Mouse (Mus musculus) R1 (cell line): ENCODE measurements around the gene Tmsb15a.
"Not testable (repeated sequence)": the region's sequence is repeated elsewhere in the genome, so short reads cannot be mapped to it uniquely, and the experiment has no call there.

Experiments
- DNase-seq: peaks from one replicate; pipeline ENCODE4 v3.0.0-alpha.2; 2018; ENCODE audit warnings: low read depth, low spot score

Gene Tmsb15a

DNA sequence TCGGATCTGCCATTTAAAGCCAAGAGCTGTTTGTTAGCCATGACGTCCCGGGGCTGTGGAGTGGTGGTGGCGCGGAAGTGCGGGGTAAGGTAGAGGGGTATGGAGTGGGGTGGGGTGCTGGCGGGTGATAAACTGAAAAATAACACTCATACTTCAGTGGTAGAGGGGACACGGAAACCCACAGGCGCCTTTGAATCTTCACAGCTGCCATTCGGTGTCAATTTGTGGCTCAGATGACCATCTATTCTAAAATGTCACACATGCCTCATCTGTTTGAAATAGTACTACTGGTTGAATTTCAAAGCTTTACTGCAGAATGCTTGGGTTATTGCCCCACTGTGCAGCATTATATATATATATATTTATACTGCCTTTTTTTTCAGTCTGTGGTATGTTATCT lies at the start of gene Tmsb15a:
Gene Tmsb15a (minus strand): TSS at position 101 of the 400 bp plus-strand sequence.
- DNase-seq = no peak

- DNase-seq = no peak
Measured at GRCm38 (mm10) chrX:135768565-135768964, 43.5 kb upstream of the Tmsb15a start.

- no peak for DNase-seq
Measured at GRCm38 (mm10) chrX:135768043-135768548, 43.0 kb upstream of the Tmsb15a start.

DNA sequence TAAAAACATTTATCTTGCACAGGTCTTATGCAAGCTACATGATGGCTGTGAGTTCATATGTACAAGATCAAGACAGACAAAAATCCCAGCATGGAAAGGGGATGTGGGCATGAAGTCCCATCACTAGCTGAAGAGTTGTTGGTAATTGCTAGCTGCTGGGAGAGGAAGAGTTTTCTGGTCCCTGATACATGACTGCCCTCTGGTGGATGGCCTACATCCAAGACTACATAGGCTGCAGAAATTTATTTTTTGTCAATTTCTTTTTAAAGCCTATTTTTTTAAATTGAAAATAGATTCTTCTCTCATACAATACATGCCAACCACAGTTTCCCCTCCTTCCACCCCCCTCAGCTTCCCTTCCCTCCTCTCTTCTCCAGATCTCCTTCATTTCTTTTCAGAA lies 36.6 kb upstream of the Tmsb15a start:
- peak; percentile 20 for DNase-seq

DNA sequence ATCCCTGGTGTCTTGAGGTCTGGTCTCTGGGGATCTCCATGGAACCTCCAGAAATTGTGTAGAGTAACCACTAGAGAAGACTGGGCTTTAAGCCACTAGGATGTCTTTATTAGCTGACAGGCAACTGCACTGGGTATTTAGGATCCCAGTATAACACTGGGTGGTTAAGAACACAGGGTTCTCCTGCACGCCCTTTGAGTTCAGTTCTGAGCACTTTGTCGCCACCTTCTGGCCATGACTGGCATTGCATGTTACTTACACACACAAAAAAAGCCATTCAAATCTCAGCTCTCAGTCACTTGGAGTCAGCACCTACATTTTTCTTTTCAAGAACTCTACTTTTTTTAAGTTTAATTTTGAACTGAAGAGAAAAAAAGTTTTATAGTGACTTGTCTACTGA lies 27.8 kb upstream of the Tmsb15a start:
- DNase-seq = peak; percentile 51

- DNase-seq = not testable (repeated sequence)
Measured at GRCm38 (mm10) chrX:135745376-135745775, 20.3 kb upstream of the Tmsb15a start.

DNA sequence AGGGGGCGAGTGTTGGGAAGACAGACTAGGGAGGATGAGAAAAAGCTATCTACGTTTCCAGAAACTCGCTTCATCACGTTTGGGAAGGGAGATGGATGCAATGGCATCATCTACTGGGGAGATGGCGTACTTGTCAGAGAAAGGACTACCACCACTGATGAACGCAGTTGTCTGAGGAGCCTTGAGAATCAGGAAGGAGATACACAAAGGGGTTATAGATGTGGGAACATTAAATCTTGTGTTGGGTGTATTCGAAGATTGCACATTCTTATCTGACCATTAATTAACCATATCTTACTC lies 17.9 kb upstream of the Tmsb15a start:
- DNase-seq = no peak

GRCm38 (mm10) chrX:135742304-135743055 lies 17.4 kb upstream of the Tmsb15a start, which contains the start of the genes Armcx5 and Gprasp1:
Armcx5 (plus strand) TSS chrX:135742733.
Gprasp1 (plus strand) TSS chrX:135742733.
- DNase-seq = peak; percentile 95

GRCm38 (mm10) chrX:135738730-135739520 lies 13.9 kb upstream of the Tmsb15a start:
- DNase-seq = no peak

DNA sequence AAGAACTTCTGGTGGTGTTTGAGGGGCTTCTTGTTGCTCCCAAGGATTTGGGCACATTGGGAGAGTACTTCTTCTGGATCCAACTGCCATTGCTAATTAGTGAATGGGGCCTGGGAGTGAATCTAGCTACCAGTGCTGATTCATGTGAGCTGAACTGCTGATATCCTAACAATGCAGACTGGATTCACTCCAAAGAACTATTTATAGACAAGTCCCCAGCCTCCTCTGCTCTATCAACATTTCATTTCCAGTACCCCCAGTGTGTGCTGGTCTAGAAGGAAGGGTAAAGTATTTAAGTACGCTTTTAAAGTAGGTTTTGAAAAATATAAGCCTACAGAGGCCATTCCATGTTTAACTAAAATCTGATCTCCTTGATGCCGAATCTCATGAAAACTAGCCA lies 12.2 kb downstream of the Tmsb15a start:
- no peak for DNase-seq

DNA sequence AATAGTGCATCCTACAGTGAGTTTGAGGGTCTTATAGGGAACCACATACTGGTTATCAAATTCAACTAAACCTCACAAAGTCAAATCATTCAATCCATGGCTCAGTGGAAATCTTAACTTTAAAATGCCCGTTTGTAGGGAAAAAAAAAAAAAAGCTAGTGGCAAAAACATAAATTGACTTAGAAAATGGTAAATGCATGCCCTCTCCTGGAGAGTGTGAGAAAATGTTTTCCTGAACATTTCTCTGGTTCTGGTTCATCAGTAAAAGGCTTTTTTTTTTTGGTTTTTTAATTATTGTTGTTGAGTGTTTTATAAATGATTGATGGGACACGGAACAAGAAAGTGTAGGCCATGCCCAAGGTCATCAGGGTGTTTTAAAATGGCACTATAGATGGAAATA lies 20.7 kb downstream of the Tmsb15a start:
- DNase-seq = no peak

DNA sequence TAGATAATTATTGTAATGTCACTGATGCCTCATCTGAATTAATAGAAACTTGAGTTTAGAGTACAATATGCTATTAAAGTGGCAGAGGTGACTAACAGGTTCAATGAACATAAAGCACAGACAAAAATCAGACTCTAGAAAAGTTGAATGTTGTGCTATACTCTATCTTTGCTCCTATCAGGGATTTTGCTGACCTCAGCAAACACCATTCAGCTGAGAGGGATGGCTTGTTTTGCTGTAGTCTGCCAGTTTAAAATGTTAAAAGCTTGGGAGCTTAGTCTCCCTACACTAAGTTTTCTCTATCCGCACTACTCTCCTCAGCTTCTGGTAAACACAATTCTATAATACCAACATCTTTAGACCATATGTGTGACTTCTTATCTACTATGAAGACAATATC lies 21.9 kb downstream of the Tmsb15a start:
- no peak for DNase-seq

GRCm38 (mm10) chrX:135693633-135694032 lies 31.4 kb downstream of the Tmsb15a start, which contains the start of gene Tcp11x2:
Tcp11x2 (minus strand) TSS chrX:135693790.
- DNase-seq = peak; percentile 5

DNA sequence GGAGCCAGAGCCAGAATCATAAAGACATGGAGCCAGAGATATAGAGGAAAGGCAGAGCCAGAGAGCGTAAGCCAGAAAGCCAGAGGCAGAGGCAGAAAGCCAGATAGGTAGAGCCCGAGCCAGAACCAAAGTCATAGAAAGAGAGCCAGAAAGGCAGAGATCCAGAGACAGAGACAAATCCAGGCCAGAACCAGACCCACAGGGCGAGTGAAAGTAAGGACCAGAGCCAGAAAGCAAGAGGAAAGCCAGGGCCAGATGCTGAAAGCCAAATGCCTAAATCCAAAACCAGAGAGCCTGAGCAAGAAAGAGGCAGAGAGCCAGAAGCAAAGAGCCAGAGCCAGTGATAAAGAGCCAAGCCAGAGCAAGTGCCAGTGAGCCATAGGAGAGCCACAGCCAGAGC lies 37.3 kb downstream of the Tmsb15a start:
- no peak for DNase-seq

- DNase-seq = no peak
Measured at GRCm38 (mm10) chrX:135681858-135682257, 43.2 kb downstream of the Tmsb15a start.
